Mouse (Mus musculus) megakaryocyte, embryonic 14.5 days (primary cell): ENCODE measurements around the gene Secisbp2.

ENCODE experiments used
- FLI1 ChIP-seq: IDR thresholded peaks from 2 replicates; pipeline ENCODE4 v1.6.1; 2012; ENCODE audit warnings: low read length, inconsistent platforms, mixed read lengths
- GATA1 ChIP-seq: IDR thresholded peaks from 3 replicates; pipeline ENCODE4 v1.6.1; 2012; ENCODE audit warnings: mixed read lengths, low read length, inconsistent platforms, borderline replicate concordance

DNA sequence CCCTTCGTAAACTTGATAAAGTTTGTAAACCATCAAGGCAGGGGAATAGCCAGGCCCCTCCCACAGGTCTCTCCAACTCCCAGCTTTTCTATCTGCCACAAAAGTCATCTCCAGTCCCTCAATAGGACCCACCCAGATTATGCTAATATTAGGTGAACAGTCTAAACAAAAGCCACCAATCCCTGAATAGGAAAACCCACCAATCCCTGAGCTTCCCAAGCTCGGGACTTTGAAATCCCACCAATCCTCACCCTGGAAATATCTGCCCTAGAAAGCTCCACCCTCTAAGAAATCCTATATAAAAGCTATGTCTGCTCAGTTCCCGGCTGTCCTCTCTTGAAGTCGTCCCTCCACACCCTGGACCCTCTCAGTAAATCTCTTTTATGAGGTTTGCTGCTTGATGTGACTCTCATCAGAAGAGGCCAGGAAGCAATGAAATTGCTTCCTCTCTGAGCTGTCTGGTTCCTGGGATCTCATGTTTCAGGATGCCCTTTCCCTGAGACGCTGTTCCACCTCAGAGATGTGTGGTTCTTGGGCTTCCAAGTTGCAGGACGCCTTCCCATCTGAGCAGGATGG, 23.1 kb upstream of the Secisbp2 start:
- no peak for TF ChIP-seq GATA1
- TF ChIP-seq FLI1 = no peak
